Mouse (Mus musculus) limb, embryonic 12.5 days (tissue): ENCODE results near the gene Strn3. TPM values are rescaled to one million over a fixed set of nuclear protein-coding genes. Genes with fewer than 3 reads are reported as not detected.
"Not testable (repeated sequence)": the region's sequence is repeated elsewhere in the genome, so short reads cannot be mapped to it uniquely, and the experiment has no call there.

Experiments
- ATAC-seq: fragments of 200-750 bp; cut with Nextera tagmentation; 2 replicates; pipeline ENCODE4 v1.8.0; 2017; ENCODE audit warnings: low read depth, moderate TSS enrichment; ENCODE audit not compliant: insufficient number of reproducible peaks, insufficient read depth, low FRiP score, low TSS enrichment
- H3K27ac ChIP-seq: fragments of 300-500 bp; sonication (generic); 2 replicates; pipeline ENCODE4 v1.5.1; 2016; ENCODE audit warnings: mild to moderate bottlenecking, moderate library complexity
- H3K27me3 ChIP-seq: fragments of 300-500 bp; sonication (generic); 2 replicates; pipeline ENCODE4 v1.6.1; 2016; ENCODE audit warnings: mild to moderate bottlenecking, moderate library complexity
- H3K36me3 ChIP-seq: fragments of 300-500 bp; sonication (generic); 2 replicates; pipeline ENCODE4 v1.6.1; 2016; ENCODE audit warnings: mild to moderate bottlenecking, moderate library complexity
- H3K4me1 ChIP-seq: fragments of 300-500 bp; sonication (generic); replicated peaks from 2 replicates; pipeline ENCODE4 v1.6.1; 2016
- H3K4me2 ChIP-seq: fragments of 300-500 bp; sonication (generic); 2 replicates; pipeline ENCODE4 v1.6.1; 2016; ENCODE audit warnings: mild to moderate bottlenecking, moderate library complexity
- H3K4me3 ChIP-seq: fragments of 300-500 bp; sonication (generic); replicated peaks from 2 replicates; pipeline ENCODE4 v1.5.1; 2016; ENCODE audit warnings: mild to moderate bottlenecking
- H3K9ac ChIP-seq: fragments of 300-500 bp; sonication (generic); replicated peaks from 2 replicates; pipeline ENCODE4 v1.6.1; 2016; ENCODE audit warnings: mild to moderate bottlenecking, moderate library complexity
- H3K9me3 ChIP-seq: fragments of 300-500 bp; sonication (generic); 2 replicates; pipeline ENCODE4 v1.6.1; 2016; ENCODE audit warnings: mild to moderate bottlenecking, moderate library complexity
- WGBS: fragments of 180-500 bp; shearing (Covaris S2); methylation state at CpG from one replicate; pipeline ENCODE4 v1.1.7; 2016; 5-methylcytosine and 5-hydroxymethylcytosine counted together
- polyA plus RNA-seq: library from polyadenylated mRNA; unstranded; fragments of >200 nt; fragmentation: Nextera tagmentation; extraction: Ambion mirVana; gene quantifications from 2 replicates; pipeline ENCODE4 v1.2.1, GENCODE M21; 2016

Gene Strn3
- polyA plus RNA-seq, 1 experiment from 2014 or later: 63.7 TPM

GRCm38 (mm10) chr12:51693419-51693818 is 1.7 kb upstream of the Strn3 start:
- no peak overlapping the region for H3K4me3 ChIP-seq
- H3K9ac ChIP-seq: no peak overlapping the region
- no peak overlapping the region for H3K4me2 ChIP-seq
- ATAC-seq: no peak
- no peaks in the 10 kb centered on the region for H3K9me3 ChIP-seq
- no peak overlapping the region for H3K27ac ChIP-seq
- H3K36me3 ChIP-seq: no peaks in the 10 kb centered on the region
- H3K27me3 ChIP-seq: no peaks in the 10 kb centered on the region
- 81% methylated on average over 3 of the region's 3 CpGs for WGBS
- peaks cover 6% of the 10 kb centered on the region for H3K4me1 ChIP-seq

GRCm38 (mm10) chr12:51692870-51693269 is 1.2 kb upstream of the Strn3 start:
- not testable (repeated sequence) for H3K4me1 ChIP-seq, H3K9ac ChIP-seq, H3K4me3 ChIP-seq, H3K27me3 ChIP-seq, H3K9me3 ChIP-seq, H3K36me3 ChIP-seq, H3K27ac ChIP-seq, ATAC-seq
- H3K4me2 ChIP-seq: peak overlapping the region; percentile 70
- WGBS: 79% methylated on average over 10 of the region's 10 CpGs

GRCm38 (mm10) chr12:51690893-51691844 is 528 bp downstream of the Strn3 start, which contains the start of gene Ap4s1:
Gene Ap4s1, plus strand, starts transcription at chr12:51691033.
- Histone ChIP-seq H3K4me1 (peaks cover 6% of the 10 kb centered on the region), H3K9me3 (no peaks in the 10 kb centered on the region)
- peak; percentile 69; the same call in 1 of the 2 replicates for ATAC-seq

GRCm38 (mm10) chr12:51688546-51688945 is 3.2 kb downstream of the Strn3 start:
- peaks cover 6% of the 10 kb centered on the region for H3K4me1 ChIP-seq
- no peaks in the 10 kb centered on the region for H3K27me3 ChIP-seq
- no peak for ATAC-seq
- H3K9ac ChIP-seq: no peak overlapping the region
- no peaks in the 10 kb centered on the region for H3K9me3 ChIP-seq
- H3K36me3 ChIP-seq: no peaks in the 10 kb centered on the region
- H3K4me2 ChIP-seq: no peak overlapping the region
- no peak overlapping the region for H3K27ac ChIP-seq
- 86% methylated on average over 2 of the region's 2 CpGs for WGBS
- H3K4me3 ChIP-seq: no peak overlapping the region

More at GRCm38 (mm10) chr12:51690893-51691844, 528 bp downstream of the Strn3 start, which contains the start of gene Ap4s1:
- Histone ChIP-seq H3K27me3 (no peaks in the 10 kb centered on the region), H3K36me3 (no peaks in the 10 kb centered on the region), H3K9ac (peak within 1 kb of the TSS; percentile 99), H3K27ac (peak within 1 kb of the TSS; percentile 100), H3K4me3 (peak within 1 kb of the TSS; percentile 94), H3K4me2 (peak within 1 kb of the TSS; percentile 70)
- WGBS: 1% methylated on average over 91 of the region's 108 CpGs

GRCm38 (mm10) chr12:51678844-51679243 is 12.9 kb downstream of the Strn3 start:
- 89% methylated on average over 1 of the region's 1 CpGs for WGBS
- ATAC-seq: no peak

GRCm38 (mm10) chr12:51676442-51676841 is 15.3 kb downstream of the Strn3 start:
- H3K4me3 ChIP-seq: no peak overlapping the region
- no peak overlapping the region for H3K4me2 ChIP-seq
- no peak overlapping the region for H3K9ac ChIP-seq
- no peaks in the 10 kb centered on the region for H3K9me3 ChIP-seq
- H3K27me3 ChIP-seq: no peaks in the 10 kb centered on the region
- H3K4me1 ChIP-seq: peaks cover 19% of the 10 kb centered on the region
- ATAC-seq: no peak
- H3K36me3 ChIP-seq: 0 out of 2 replicates have a peak, but pooled peaks cover 2% of the 10 kb centered on the region
- WGBS: 78% methylated on average over 2 of the region's 2 CpGs
- no peak overlapping the region for H3K27ac ChIP-seq

More at GRCm38 (mm10) chr12:51678844-51679243, 12.9 kb downstream of the Strn3 start:
- H3K27ac ChIP-seq: no peak overlapping the region
- no peaks in the 10 kb centered on the region for H3K9me3 ChIP-seq
- H3K4me1 ChIP-seq: peaks cover 8% of the 10 kb centered on the region; the same call in 1 of the 2 replicates
- H3K4me2 ChIP-seq: no peak overlapping the region
- no peak overlapping the region for H3K4me3 ChIP-seq
- 0 out of 2 replicates have a peak, but pooled peaks cover 5% of the 10 kb centered on the region for H3K36me3 ChIP-seq
- H3K27me3 ChIP-seq: no peaks in the 10 kb centered on the region
- no peak overlapping the region for H3K9ac ChIP-seq

GRCm38 (mm10) chr12:51673270-51673669 is 18.4 kb downstream of the Strn3 start:
- Histone ChIP-seq H3K36me3 (no peaks in the 10 kb centered on the region), H3K27ac (no peak overlapping the region), H3K27me3 (no peaks in the 10 kb centered on the region), H3K4me1 (peaks cover 16% of the 10 kb centered on the region), H3K9me3 (no peaks in the 10 kb centered on the region), H3K4me2 (no peak overlapping the region), H3K4me3 (no peak overlapping the region), H3K9ac (no peak overlapping the region)
- 55% methylated on average over 4 of the region's 4 CpGs for WGBS
- ATAC-seq: no peak

- Histone ChIP-seq H3K4me2 (no peak overlapping the region), H3K4me3 (no peak overlapping the region), H3K9me3 (no peaks in the 10 kb centered on the region), H3K27ac (no peak overlapping the region), H3K9ac (no peak overlapping the region), H3K27me3 (no peaks in the 10 kb centered on the region), H3K36me3 (no peaks in the 10 kb centered on the region), H3K4me1 (peaks cover 16% of the 10 kb centered on the region)
- 31% methylated on average over 5 of the region's 5 CpGs for WGBS
- ATAC-seq: no peak
These were observed 20.3 kb downstream of the Strn3 start for GRCm38 (mm10) chr12:51671231-51671891.

GRCm38 (mm10) chr12:51666708-51667430 is 24.8 kb downstream of the Strn3 start:
- Histone ChIP-seq H3K4me1 (no peaks in the 10 kb centered on the region; the same call in 1 of the 2 replicates), H3K4me3 (no peak overlapping the region), H3K9ac (no peak overlapping the region), H3K9me3 (no peaks in the 10 kb centered on the region), H3K36me3 (no peaks in the 10 kb centered on the region), H3K4me2 (no peak overlapping the region), H3K27me3 (no peaks in the 10 kb centered on the region), H3K27ac (no peak overlapping the region)
- WGBS: 80% methylated on average over 4 of the region's 4 CpGs
- ATAC-seq: no peak

- H3K36me3 ChIP-seq: no peaks in the 10 kb centered on the region
- H3K4me3 ChIP-seq: no peak overlapping the region
- no peaks in the 10 kb centered on the region for H3K9me3 ChIP-seq
- no peak overlapping the region for H3K9ac ChIP-seq
- no peaks in the 10 kb centered on the region for H3K27me3 ChIP-seq
- ATAC-seq: no peak
- H3K4me2 ChIP-seq: no peak overlapping the region
- H3K4me1 ChIP-seq: no peaks in the 10 kb centered on the region
- no peak overlapping the region for H3K27ac ChIP-seq
These were observed 27.8 kb downstream of the Strn3 start for GRCm38 (mm10) chr12:51663908-51664307.

GRCm38 (mm10) chr12:51663011-51663410 is 28.7 kb downstream of the Strn3 start:
- H3K27me3 ChIP-seq: no peaks in the 10 kb centered on the region
- H3K27ac ChIP-seq: no peak overlapping the region
- ATAC-seq: no peak
- no peak overlapping the region for H3K9ac ChIP-seq
- no peaks in the 10 kb centered on the region for H3K4me1 ChIP-seq
- H3K4me3 ChIP-seq: no peak overlapping the region
- no peak overlapping the region for H3K4me2 ChIP-seq
- H3K9me3 ChIP-seq: no peaks in the 10 kb centered on the region
- no peaks in the 10 kb centered on the region for H3K36me3 ChIP-seq
